Mouse (Mus musculus) brown adipose tissue, adult 24 weeks (tissue): ENCODE data around the gene Trmt1l. TPM values are rescaled to one million over a fixed set of nuclear protein-coding genes. Genes with fewer than 3 reads are reported as not detected.

ENCODE experiments used
- H3K27ac ChIP-seq: fragments of 200-500 bp; replicated peaks from 2 replicates; pipeline ENCODE4 v1.5.1; 2012; ENCODE audit warnings: low read depth, mild to moderate bottlenecking, low read length
- H3K4me1 ChIP-seq: fragments of 200-500 bp; 2 replicates; pipeline ENCODE4 v1.6.1; 2012; ENCODE audit warnings: low read length, mixed read lengths; ENCODE audit not compliant: control insufficient read depth, insufficient read depth, insufficient read length
- H3K4me3 ChIP-seq: fragments of 200-500 bp; 2 replicates; pipeline ENCODE4 v1.5.1; 2012; ENCODE audit warnings: low read depth, mild to moderate bottlenecking, low read length, moderate library complexity; ENCODE audit not compliant: insufficient read depth
- polyA plus RNA-seq: library from polyadenylated mRNA; stranded (reverse); fragments of >200 nt; gene quantifications from 2 replicates; pipeline ENCODE4 v1.2.4, GENCODE M21; 2012; ENCODE audit not compliant: missing spikeins, insufficient read depth, insufficient read length

Trmt1l gene
- polyA plus RNA-seq, result 14.1 and 17.4 TPM in 2 replicates

- H3K4me3 ChIP-seq, result peak within 1 kb of the TSS; percentile 87
- H3K4me1 ChIP-seq, result no peaks in the 10 kb centered on the region
- peak within 1 kb of the TSS; percentile 95 for H3K27ac ChIP-seq
Observed at GRCm38 (mm10) chr1:151428263-151429221, at the start of gene Trmt1l, which contains the start of gene Swt1. Trmt1l (plus strand) TSS chr1:151428542. Swt1 (minus strand) TSS chr1:151428455.

DNA sequence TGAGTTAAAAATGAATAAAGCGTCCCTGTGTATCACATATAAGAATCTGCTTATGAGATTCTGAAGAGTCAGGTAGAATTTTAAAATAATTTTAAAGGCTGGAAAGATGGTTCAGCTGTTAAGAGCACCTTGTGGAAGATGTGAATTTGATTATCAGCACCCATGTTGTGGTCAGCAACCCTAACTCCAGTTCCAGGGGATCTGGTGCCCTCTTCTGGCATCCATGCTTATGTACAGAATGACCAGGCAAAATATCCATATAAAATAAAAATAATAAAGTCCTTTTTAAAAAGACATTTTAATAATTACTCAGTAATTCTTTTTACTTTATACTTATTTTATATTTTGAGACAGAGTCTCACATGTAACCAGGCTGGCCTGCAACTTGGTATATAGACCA is 38.3 kb upstream of the Trmt1l start:
- no peak overlapping the region for H3K4me3 ChIP-seq
- no peaks in the 10 kb centered on the region for H3K4me1 ChIP-seq
- no peak overlapping the region for H3K27ac ChIP-seq

- Histone ChIP-seq H3K4me1 (no peaks in the 10 kb centered on the region), H3K27ac (no peak overlapping the region), H3K4me3 (no peak overlapping the region)
Observed at GRCm38 (mm10) chr1:151409827-151410226, 18.5 kb upstream of the Trmt1l start.

DNA sequence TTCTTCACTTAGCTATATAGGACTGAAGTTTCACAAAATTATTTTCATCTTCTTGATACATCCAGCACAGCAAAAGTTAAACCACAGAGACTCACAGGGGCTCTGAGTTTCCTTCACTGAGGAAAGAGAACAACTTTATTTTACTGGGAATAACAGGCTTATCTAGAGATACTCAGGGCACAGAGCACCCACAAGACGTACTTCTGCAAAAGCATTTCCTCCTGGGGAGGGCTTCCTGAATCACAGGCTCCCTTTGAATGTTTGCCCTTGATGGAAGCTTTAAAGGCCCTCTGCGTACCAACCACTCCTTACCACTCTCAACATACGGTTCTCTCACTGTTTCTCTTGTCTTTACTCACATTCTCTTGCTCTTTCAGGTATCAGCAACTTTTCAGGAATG is 6.2 kb upstream of the Trmt1l start:
- Histone ChIP-seq H3K27ac (no peak overlapping the region), H3K4me3 (no peak overlapping the region), H3K4me1 (no peaks in the 10 kb centered on the region)

DNA sequence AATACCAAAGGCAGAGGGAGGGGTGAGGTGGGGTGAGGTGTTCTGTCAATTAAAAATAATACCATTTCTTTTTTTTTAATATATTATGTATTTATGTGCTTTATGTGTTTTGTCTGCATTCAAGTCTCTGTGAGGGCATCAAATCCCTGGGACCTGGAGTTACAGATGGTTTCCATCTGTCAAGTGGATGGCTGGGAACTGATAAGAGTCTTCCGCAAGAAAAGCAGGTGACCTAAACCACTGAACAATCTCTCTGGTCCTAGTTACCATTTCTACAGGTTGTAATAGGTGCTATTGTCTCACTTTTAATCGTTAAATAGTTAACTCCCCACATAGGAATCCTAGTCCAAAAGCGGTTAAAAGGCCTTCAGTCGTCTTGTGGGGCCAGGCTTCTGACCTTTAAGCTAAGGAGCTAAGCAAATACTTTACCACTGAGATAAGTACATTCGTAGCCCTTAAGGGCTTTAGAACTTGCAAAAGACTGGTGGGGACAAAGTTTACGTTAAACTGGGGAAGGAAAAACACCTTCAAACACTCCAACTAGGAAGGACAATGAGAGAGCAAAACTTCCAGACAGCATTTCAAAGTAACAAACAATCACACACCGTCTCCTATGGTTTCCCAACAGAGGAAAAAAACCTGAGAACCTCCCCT is 1.3 kb upstream of the Trmt1l start:
- 0 out of 2 replicates have a peak overlapping the region, but pooled peaks have one; percentile 3 for H3K27ac ChIP-seq
- H3K4me3 ChIP-seq, result peak overlapping the region; percentile 87
- no peaks in the 10 kb centered on the region for H3K4me1 ChIP-seq

DNA sequence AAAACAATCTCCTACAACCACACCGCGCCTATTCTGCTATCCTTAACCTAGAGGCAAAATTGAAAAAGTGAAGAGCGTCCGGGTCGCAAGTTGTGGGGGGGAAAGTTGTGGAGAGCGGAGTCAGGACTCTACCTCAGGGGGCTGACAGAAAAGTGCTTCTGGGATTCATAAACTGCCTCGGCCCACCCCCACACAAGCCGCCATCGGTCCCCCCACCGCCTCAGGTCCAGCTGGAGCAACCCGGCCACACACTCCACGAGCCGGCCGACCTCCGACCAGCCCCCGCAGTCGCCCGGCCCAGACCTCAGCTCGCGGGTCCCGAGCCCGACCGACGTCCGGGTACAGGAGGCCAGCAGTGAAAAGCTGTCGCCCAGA is 467 bp upstream of the Trmt1l start:
- Histone ChIP-seq H3K4me3 (peak overlapping the region; percentile 87), H3K4me1 (no peaks in the 10 kb centered on the region), H3K27ac (peak overlapping the region; percentile 31)

DNA sequence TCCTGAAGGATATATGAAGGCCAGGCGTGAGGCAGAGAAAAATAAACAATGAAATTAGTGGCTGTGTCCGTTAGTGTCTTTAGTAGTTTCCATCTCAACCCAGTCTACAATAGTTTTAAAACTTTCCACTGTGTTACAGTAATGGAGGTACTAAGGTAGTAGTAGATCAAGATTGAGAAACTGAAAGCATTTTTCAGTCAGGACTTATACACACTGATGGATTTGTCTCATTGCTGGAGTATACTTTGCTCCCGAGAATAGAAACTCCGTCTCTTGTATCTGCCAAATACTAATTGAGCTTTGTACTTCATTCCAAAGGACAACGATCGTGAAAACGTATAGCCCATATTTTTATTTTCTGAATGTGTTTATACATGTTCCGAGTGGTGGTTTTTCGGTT is 974 bp downstream of the Trmt1l start:
- H3K27ac ChIP-seq, result peak overlapping the region; percentile 95
- H3K4me1 ChIP-seq, result no peaks in the 10 kb centered on the region
- H3K4me3 ChIP-seq, result peak overlapping the region; percentile 83

DNA sequence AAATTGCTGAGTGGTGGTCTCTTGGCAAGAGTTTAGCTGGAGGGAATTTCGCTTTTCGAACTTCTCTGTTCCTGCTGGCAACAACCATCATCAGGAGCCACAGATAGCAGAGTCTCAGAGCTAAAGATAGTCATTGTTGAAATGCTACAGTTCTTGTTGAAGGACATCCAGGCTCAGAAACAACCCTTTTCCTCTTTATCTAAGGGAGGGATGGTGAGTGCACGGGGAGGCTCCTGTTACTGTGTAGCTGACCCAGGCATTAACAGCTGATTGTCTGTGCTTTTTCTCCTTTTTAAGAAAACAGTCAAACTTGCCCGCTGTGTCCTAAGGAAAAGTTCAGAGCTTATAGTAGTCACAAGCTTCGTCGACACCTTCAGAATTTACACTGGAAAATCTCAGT is 7.1 kb downstream of the Trmt1l start:
- no peak overlapping the region for H3K4me3 ChIP-seq
- H3K27ac ChIP-seq, result no peak overlapping the region
- H3K4me1 ChIP-seq, result no peaks in the 10 kb centered on the region

GRCm38 (mm10) chr1:151449866-151450265 is 21.5 kb downstream of the Trmt1l start:
- H3K4me1 ChIP-seq, result no peaks in the 10 kb centered on the region
- no peak overlapping the region for H3K27ac ChIP-seq
- H3K4me3 ChIP-seq, result no peak overlapping the region

DNA sequence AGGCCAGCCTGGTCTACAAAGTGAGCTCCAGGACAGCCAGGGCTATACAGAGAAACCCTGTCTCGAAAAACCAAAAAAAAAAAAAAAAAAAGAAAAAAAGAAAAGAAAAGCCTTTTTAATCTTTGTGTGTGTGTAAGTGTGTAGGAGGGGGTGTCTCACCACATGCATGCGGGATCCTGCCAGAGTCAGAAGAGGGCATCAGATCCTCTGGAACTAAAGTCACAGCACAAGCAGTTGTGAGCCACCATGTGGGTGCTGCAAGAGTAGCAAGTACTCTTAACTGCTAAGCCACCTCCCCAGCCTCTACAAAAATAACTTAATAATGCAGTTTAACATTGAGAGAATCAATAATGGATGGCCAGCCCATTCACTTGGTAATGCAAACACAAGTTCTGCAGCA is 22.5 kb downstream of the Trmt1l start:
- Histone ChIP-seq H3K4me1 (no peaks in the 10 kb centered on the region), H3K4me3 (no peak overlapping the region), H3K27ac (no peak overlapping the region)

GRCm38 (mm10) chr1:151451946-151452345 is 23.6 kb downstream of the Trmt1l start:
- Histone ChIP-seq H3K27ac (no peak overlapping the region), H3K4me3 (no peak overlapping the region), H3K4me1 (no peaks in the 10 kb centered on the region)

DNA sequence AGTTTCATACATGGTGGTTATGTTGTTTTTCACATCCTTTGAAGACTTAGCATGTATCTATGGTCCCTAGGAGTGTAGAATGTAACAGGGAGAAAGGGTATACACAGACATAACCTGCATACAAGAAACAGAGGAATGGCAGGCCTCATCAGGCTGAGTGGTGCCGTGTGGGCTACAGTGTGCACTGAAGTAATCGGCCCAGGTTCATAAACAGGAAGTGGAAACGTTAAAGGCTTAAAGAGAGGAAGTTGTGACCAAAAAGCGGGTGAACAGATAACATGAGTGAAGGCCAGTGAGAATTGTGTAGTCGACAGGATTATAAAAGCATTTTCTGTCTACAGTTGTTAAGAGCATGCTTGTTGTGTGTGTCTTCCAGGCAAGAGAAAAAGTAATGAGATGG is 28.7 kb downstream of the Trmt1l start:
- H3K4me3 ChIP-seq, result no peak overlapping the region
- H3K27ac ChIP-seq, result no peak overlapping the region
- H3K4me1 ChIP-seq, result no peaks in the 10 kb centered on the region

- Histone ChIP-seq H3K27ac (no peak overlapping the region), H3K4me1 (no peaks in the 10 kb centered on the region), H3K4me3 (no peak overlapping the region)
Observed at GRCm38 (mm10) chr1:151461265-151461664, 32.9 kb downstream of the Trmt1l start.

- Histone ChIP-seq H3K4me3 (no peak overlapping the region), H3K27ac (no peak overlapping the region), H3K4me1 (no peaks in the 10 kb centered on the region)
Observed at GRCm38 (mm10) chr1:151464914-151465313, 36.6 kb downstream of the Trmt1l start.

DNA sequence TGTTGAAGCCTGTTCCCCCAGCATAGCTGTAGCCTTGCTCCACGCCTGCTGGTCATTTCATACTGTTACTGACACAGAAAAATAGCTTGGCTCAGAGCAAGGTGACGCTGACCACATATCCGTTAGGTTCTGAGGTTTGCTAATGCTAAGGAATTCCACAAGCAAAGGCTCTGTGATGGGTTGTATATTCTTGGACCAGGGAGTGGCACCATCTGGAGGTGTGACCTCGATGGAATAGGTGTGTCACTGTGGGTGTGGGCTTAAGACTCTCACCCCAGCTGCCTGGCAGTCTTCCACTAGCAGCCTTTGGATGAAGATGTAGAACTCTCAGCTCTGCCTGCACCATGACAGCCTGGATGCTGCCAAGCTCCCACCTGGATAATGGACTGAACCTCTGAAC is 38.2 kb downstream of the Trmt1l start:
- Histone ChIP-seq H3K27ac (no peak overlapping the region), H3K4me3 (no peak overlapping the region), H3K4me1 (no peaks in the 10 kb centered on the region)
